Mouse (Mus musculus) ES-E14 (cell line): ENCODE data around the gene Ankrd39.

Experiments used
- CHD2 ChIP-seq: IDR thresholded peaks from 2 replicates; pipeline ENCODE4 v1.6.1; 2014; ENCODE audit warnings: mild to moderate bottlenecking, low read depth, low read length, inconsistent platforms
- HCFC1 ChIP-seq: IDR thresholded peaks from 2 replicates; pipeline ENCODE4 v1.6.1; 2012; ENCODE audit warnings: low read length, inconsistent platforms, borderline replicate concordance; ENCODE audit not compliant: insufficient read depth
- MAFK ChIP-seq: IDR thresholded peaks from 2 replicates; pipeline ENCODE4 v1.6.1; 2014; ENCODE audit warnings: mild to moderate bottlenecking, low read depth, low read length, inconsistent platforms; ENCODE audit not compliant: insufficient read depth
- ZC3H11A ChIP-seq: IDR thresholded peaks from 2 replicates; pipeline ENCODE4 v1.6.1; 2012; ENCODE audit warnings: low read depth, mild to moderate bottlenecking, inconsistent platforms, low read length, borderline replicate concordance
- ZNF384 ChIP-seq: IDR thresholded peaks from 2 replicates; pipeline ENCODE4 v1.6.1; 2012; ENCODE audit warnings: low read depth, low read length, inconsistent platforms

DNA sequence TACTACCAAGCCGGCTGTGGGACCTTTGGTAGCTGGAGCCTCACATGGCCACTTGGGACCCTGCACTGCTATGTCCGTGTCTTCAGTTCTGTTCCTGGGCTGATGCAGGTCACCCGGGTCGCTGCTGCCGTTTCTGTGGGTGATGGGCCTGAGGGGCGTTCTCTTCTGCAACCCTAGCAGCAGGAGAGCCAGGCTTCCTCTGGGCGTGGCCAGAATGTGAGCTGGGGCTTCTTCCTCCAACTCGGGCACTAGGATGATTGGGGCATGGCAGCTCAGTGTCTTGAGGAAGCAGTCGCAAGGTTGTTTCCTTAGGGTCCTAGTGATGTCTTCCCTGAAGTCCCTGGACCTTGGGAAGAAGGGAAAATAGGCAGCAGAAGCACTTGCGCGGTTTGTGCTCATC is 27.6 kb downstream of the Ankrd39 start:
- TF ChIP-seq HCFC1: no peak
- no peak for TF ChIP-seq MAFK
- no peak for TF ChIP-seq ZNF384
- TF ChIP-seq ZC3H11A: no peak
- no peak for TF ChIP-seq CHD2
